Mouse (Mus musculus): ENCODE results near the gene Hist2h2ab.
"Not testable (repeated sequence)": the region's sequence is repeated elsewhere in the genome, so short reads cannot be mapped to it uniquely, and the experiment has no call there.

- TF ChIP-seq CTCF (IDR thresholded peaks at IDR 0.05; ENCODE audit: extremely low read depth, insufficient read depth, insufficient read length, insufficient replicate concordance); POLR2A (IDR thresholded peaks at IDR 0.05; ENCODE audit: low read depth, low read length): not testable (repeated sequence)
These were observed 45.6 kb upstream of the Hist2h2ab start for GRCm38 (mm10) chr3:96174042-96174441.

All from spleen, adult 2 months (tissue).